Mouse (Mus musculus): ENCODE results near the gene Chml. TPM values are rescaled to one million over a fixed set of nuclear protein-coding genes. Genes with fewer than 3 reads are reported as not detected.

Chml gene
- polyA plus RNA-seq, 1 experiment: 1.0 TPM

- TF ChIP-seq POLR2A (IDR thresholded peaks at IDR 0.05; ENCODE audit: insufficient read length, low read depth): no peak
- peak in 1 of 3 experiments; percentile 28 for TF ChIP-seq MYOD1 (IDR thresholded peaks at IDR 0.05; ENCODE audit: control insufficient read depth in 1 of 3, insufficient read length in 2 of 3, low read depth in 2 of 3)
- Histone ChIP-seq H3K27me3 (ENCODE audit: control insufficient read depth, insufficient read depth, insufficient read length) (no peaks in the 10 kb centered on the region), H3K79me2 (ENCODE audit: control insufficient read depth, insufficient read depth) (no peaks in the 10 kb centered on the region), H3K36me3 (ENCODE audit: control insufficient read depth, insufficient read depth) (no peaks in the 10 kb centered on the region), H3K4me3 (no peak overlapping the region), H3ac (ENCODE audit: control insufficient read depth, insufficient read length) (no peak overlapping the region), H3K4me2 (ENCODE audit: low read depth) (no peak overlapping the region)
These were observed 22.7 kb downstream of the Chml start for GRCm38 (mm10) chr1:175670042-175670441.

- H3K79me2 ChIP-seq (ENCODE audit: control insufficient read depth, insufficient read depth): no peaks in the 10 kb centered on the region
- H3ac ChIP-seq (ENCODE audit: control insufficient read depth, insufficient read length): no peak overlapping the region
- TF ChIP-seq SRF (IDR thresholded peaks at IDR 0.05; ENCODE audit: control insufficient read depth, insufficient read length, low read depth) (no peak), MYOD1 (IDR thresholded peaks at IDR 0.05; ENCODE audit: control insufficient read depth in 1 of 3, insufficient read length in 2 of 3, low read depth in 2 of 3) (no peak), REST (IDR thresholded peaks at IDR 0.05; ENCODE audit: insufficient read depth, insufficient read length) (no peak), POLR2AphosphoS2 (IDR thresholded peaks at IDR 0.05; ENCODE audit: insufficient read length, low read depth) (no peak), MAX (IDR thresholded peaks at IDR 0.05; ENCODE audit: low read depth) (no peak), TCF3 (IDR thresholded peaks at IDR 0.05; ENCODE audit: insufficient read length, low read depth) (no peak), MYOG (IDR thresholded peaks at IDR 0.05; ENCODE audit: control insufficient read depth in 1 of 3, insufficient read depth in 1 of 3, insufficient read length in 2 of 3, low read depth in 2 of 3) (no peak), POLR2A (IDR thresholded peaks at IDR 0.05; ENCODE audit: insufficient read length, low read depth) (no peak), CEBPB (IDR thresholded peaks at IDR 0.05; ENCODE audit: insufficient read depth, poor library complexity, severe bottlenecking) (no peak), TCF12 (IDR thresholded peaks at IDR 0.05; ENCODE audit: insufficient read depth, poor library complexity, severe bottlenecking) (no peak), USF1 (IDR thresholded peaks at IDR 0.05; ENCODE audit: low read depth) (no peak), E2F4 (IDR thresholded peaks at IDR 0.05; ENCODE audit: insufficient read depth) (no peak)
- H3K27me3 ChIP-seq (ENCODE audit: control insufficient read depth, insufficient read depth, insufficient read length): no peaks in the 10 kb centered on the region
- no peaks in the 10 kb centered on the region for H3K36me3 ChIP-seq (ENCODE audit: control insufficient read depth, insufficient read depth)
- no peak overlapping the region for H3K4me2 ChIP-seq (ENCODE audit: low read depth)
- H3K4me3 ChIP-seq: no peak overlapping the region
These were observed 23.2 kb downstream of the Chml start for GRCm38 (mm10) chr1:175669456-175669855.

- Histone ChIP-seq H3ac (ENCODE audit: control insufficient read depth, insufficient read length) (no peak overlapping the region), H3K79me2 (ENCODE audit: control insufficient read depth, insufficient read depth) (no peaks in the 10 kb centered on the region), H3K4me2 (ENCODE audit: low read depth) (no peak overlapping the region), H3K4me3 (no peak overlapping the region), H3K27me3 (ENCODE audit: control insufficient read depth, insufficient read depth, insufficient read length) (no peaks in the 10 kb centered on the region), H3K36me3 (ENCODE audit: control insufficient read depth, insufficient read depth) (no peaks in the 10 kb centered on the region)
- TF ChIP-seq TCF12 (IDR thresholded peaks at IDR 0.05; ENCODE audit: insufficient read depth, poor library complexity, severe bottlenecking) (no peak), POLR2AphosphoS2 (IDR thresholded peaks at IDR 0.05; ENCODE audit: insufficient read length, low read depth) (no peak), TCF3 (IDR thresholded peaks at IDR 0.05; ENCODE audit: insufficient read length, low read depth) (no peak), SRF (IDR thresholded peaks at IDR 0.05; ENCODE audit: control insufficient read depth, insufficient read length, low read depth) (no peak), MYOG (IDR thresholded peaks at IDR 0.05; ENCODE audit: control insufficient read depth in 1 of 3, insufficient read depth in 1 of 3, insufficient read length in 2 of 3, low read depth in 2 of 3) (no peak)
These were observed 23.9 kb downstream of the Chml start for GRCm38 (mm10) chr1:175668666-175669405.

GRCm38 (mm10) chr1:175659900-175660299 lies 32.8 kb downstream of the Chml start:
- no peak for TF ChIP-seq E2F4 (IDR thresholded peaks at IDR 0.05; ENCODE audit: insufficient read depth)
- TF ChIP-seq TCF3 (IDR thresholded peaks at IDR 0.05; ENCODE audit: insufficient read length, low read depth): no peak
- no peak for TF ChIP-seq SRF (IDR thresholded peaks at IDR 0.05; ENCODE audit: control insufficient read depth, insufficient read length, low read depth)
- no peak for TF ChIP-seq USF1 (IDR thresholded peaks at IDR 0.05; ENCODE audit: low read depth)
- no peak for TF ChIP-seq TCF12 (IDR thresholded peaks at IDR 0.05; ENCODE audit: insufficient read depth, poor library complexity, severe bottlenecking)
- TF ChIP-seq MYOG (IDR thresholded peaks at IDR 0.05; ENCODE audit: control insufficient read depth in 1 of 3, insufficient read depth in 1 of 3, insufficient read length in 2 of 3, low read depth in 2 of 3): no peak
- no peak for TF ChIP-seq CEBPB (IDR thresholded peaks at IDR 0.05; ENCODE audit: insufficient read depth, poor library complexity, severe bottlenecking)
- no peak for TF ChIP-seq POLR2A (IDR thresholded peaks at IDR 0.05; ENCODE audit: insufficient read length, low read depth)
- TF ChIP-seq REST (IDR thresholded peaks at IDR 0.05; ENCODE audit: insufficient read depth, insufficient read length): no peak
- TF ChIP-seq MYOD1 (IDR thresholded peaks at IDR 0.05; ENCODE audit: control insufficient read depth in 1 of 3, insufficient read length in 2 of 3, low read depth in 2 of 3): no peak
- no peak for TF ChIP-seq POLR2AphosphoS2 (IDR thresholded peaks at IDR 0.05; ENCODE audit: insufficient read length, low read depth)
- Histone ChIP-seq H3ac (ENCODE audit: control insufficient read depth, insufficient read length) (no peak overlapping the region), H3K4me3 (no peak overlapping the region), H3K4me2 (ENCODE audit: low read depth) (no peak overlapping the region), H3K36me3 (ENCODE audit: control insufficient read depth, insufficient read depth) (no peaks in the 10 kb centered on the region), H3K27me3 (ENCODE audit: control insufficient read depth, insufficient read depth, insufficient read length) (no peaks in the 10 kb centered on the region), H3K79me2 (ENCODE audit: control insufficient read depth, insufficient read depth) (no peaks in the 10 kb centered on the region)

GRCm38 (mm10) chr1:175648615-175649014 lies 44.1 kb downstream of the Chml start:
- Histone ChIP-seq H3K27me3 (ENCODE audit: control insufficient read depth, insufficient read depth, insufficient read length) (no peaks in the 10 kb centered on the region), H3K4me2 (ENCODE audit: low read depth) (no peak overlapping the region), H3K4me3 (no peak overlapping the region), H3K36me3 (ENCODE audit: control insufficient read depth, insufficient read depth) (no peaks in the 10 kb centered on the region), H3ac (ENCODE audit: control insufficient read depth, insufficient read length) (no peak overlapping the region), H3K79me2 (ENCODE audit: control insufficient read depth, insufficient read depth) (no peaks in the 10 kb centered on the region)
- TF ChIP-seq MYOD1 (IDR thresholded peaks at IDR 0.05; ENCODE audit: control insufficient read depth in 1 of 3, insufficient read length in 2 of 3, low read depth in 2 of 3): no peak
- no peak for TF ChIP-seq E2F4 (IDR thresholded peaks at IDR 0.05; ENCODE audit: insufficient read depth)
- no peak for TF ChIP-seq TCF3 (IDR thresholded peaks at IDR 0.05; ENCODE audit: insufficient read length, low read depth)
